Mouse (Mus musculus): ENCODE measurements at regions not wholly inside any gene's neighbourhood (a gene's known extent, or its start where the extent isn't known, plus 50 kb on each side); places are given as distances from the start of the nearest gene placed in this dataset.

GRCm38 (mm10) chr5:111971952-111972351 lies 238.2 kb downstream of the Gm26897 start:
- no peak for TF ChIP-seq CTCF (conservative IDR thresholded peaks at IDR 0.05 in 1 of 2, IDR thresholded peaks at IDR 0.05 in 1 of 2; ENCODE audit: low read depth in 2 of 2, low read length in 2 of 2)
- TF ChIP-seq TBP (conservative IDR thresholded peaks at IDR 0.05; ENCODE audit: low read depth, low read length) = no peak

Data from CH12.LX (cell line).